Mouse (Mus musculus): Measurements from ENCODE around the gene Stx18.

- no peak for TF ChIP-seq POLR2A (IDR thresholded peaks at IDR 0.05; ENCODE audit: control insufficient read depth, extremely low read depth, insufficient read depth, low read length, poor library complexity)
- no peak for TF ChIP-seq CTCF (IDR thresholded peaks at IDR 0.05; ENCODE audit: borderline replicate concordance, control insufficient read depth, extremely low read depth, insufficient read depth, low read length, poor library complexity)
Measured at GRCm38 (mm10) chr5:38137163-38137562, 98.6 kb downstream of the Stx18 start.
